Mouse (Mus musculus): ENCODE data around the gene Rcbtb1.
"Not testable (repeated sequence)": the region's sequence is repeated elsewhere in the genome, so short reads cannot be mapped to it uniquely, and the experiment has no call there.

The Rcbtb1 gene

GRCm38 (mm10) chr14:59200711-59201603 is at the start of gene Rcbtb1:
Gene Rcbtb1, plus strand, starts transcription at chr14:59201209.
- peak; percentile 97 for DNase-seq (ENCODE audit: extremely low read depth, insufficient read length, low spot score)

DNA sequence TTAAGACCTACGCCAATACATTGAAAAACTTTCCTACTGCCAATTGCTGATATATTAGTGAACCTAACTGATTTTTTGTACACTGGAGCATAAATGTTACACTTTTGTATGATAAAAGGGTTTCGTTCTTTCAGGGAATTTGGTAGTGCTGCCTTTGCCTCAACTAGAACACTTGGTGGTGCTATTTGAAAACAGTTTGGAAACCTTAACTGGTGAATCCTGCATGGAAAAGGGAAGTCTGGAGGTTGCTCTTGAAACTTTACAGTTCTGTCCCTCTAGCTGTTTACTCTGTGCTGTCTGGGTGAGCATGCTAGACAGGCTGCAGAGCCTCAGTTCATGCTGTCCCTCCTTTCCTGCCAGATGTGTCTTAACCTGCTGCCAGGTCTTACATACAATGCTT is 45.4 kb upstream of the Rcbtb1 start:
- no peak for DNase-seq (ENCODE audit: extremely low read depth, insufficient read length, low spot score)

- DNase-seq (ENCODE audit: extremely low read depth, insufficient read length, low spot score) = no peak
These were observed 43.9 kb upstream of the Rcbtb1 start for GRCm38 (mm10) chr14:59157016-59157698.

GRCm38 (mm10) chr14:59178649-59179048 is 22.4 kb upstream of the Rcbtb1 start, which contains the start of gene Gm5142:
Gene Gm5142, minus strand, starts transcription at chr14:59178749.
- DNase-seq (ENCODE audit: extremely low read depth, insufficient read length, low spot score) = no peak

DNA sequence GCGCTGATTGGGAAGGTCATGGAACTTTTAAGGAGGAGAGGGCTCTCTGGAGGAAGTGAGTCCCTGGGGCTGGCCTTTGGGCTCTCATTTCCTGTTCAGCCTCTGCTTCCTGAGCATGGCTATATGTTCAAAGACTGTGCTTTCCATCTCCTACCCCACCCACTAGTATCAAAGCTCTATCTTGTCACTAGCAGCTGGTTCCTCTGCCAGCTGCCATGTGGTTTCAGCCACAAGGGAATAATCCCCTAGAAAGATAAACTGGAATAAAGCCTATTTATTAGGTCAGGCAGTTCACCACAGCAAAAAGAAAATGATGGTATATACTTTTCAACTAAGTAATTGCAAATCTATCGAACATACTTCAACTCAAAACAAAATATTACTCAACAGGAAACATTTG is 18.3 kb upstream of the Rcbtb1 start:
- no peak for DNase-seq (ENCODE audit: extremely low read depth, insufficient read length, low spot score)

DNA sequence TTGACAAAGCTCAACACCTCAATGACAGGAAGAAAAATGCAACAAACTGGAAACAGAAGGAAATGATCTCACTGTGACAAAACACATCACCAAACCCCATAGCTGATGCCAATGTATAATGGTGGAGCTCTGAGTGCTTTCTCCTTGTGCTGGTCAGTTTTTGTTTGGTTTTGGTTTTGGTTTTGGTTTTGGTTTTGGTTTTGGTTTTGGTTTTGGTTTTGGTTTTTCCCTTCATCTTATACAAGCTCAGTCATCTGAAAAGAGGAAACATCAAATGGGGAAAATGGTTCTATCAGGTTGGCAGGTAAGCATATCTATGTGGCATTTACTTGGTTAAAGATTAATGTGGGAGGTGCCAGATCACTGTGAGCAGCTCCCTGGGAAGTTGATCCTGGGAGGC is 15.5 kb upstream of the Rcbtb1 start:
- no peak for DNase-seq (ENCODE audit: extremely low read depth, insufficient read length, low spot score)

DNA sequence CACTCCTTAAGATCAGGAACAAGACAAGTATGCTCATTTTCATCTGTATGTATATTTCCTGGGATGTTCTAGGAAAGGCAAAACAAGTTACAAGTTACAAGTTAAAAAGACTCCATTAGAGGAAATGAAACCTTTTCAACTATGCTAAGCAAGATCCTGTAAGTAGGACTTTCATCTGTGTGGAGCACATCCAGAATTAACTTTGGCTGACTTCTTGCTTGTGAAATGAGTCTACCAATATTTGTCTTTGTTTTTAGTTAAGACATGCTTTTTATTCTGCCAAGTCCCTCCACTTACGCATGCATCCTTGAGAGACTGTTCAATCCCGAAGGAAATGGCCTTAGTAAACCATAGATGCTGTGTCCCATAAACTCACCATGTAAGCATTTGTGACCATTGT is 14.9 kb upstream of the Rcbtb1 start:
- no peak for DNase-seq (ENCODE audit: extremely low read depth, insufficient read length, low spot score)

GRCm38 (mm10) chr14:59201604-59202215 is 701 bp downstream of the Rcbtb1 start:
- no peak for DNase-seq (ENCODE audit: extremely low read depth, insufficient read length, low spot score)

- no peak for DNase-seq (ENCODE audit: extremely low read depth, insufficient read length, low spot score)
These were observed 4.5 kb downstream of the Rcbtb1 start for GRCm38 (mm10) chr14:59205461-59205860.

DNA sequence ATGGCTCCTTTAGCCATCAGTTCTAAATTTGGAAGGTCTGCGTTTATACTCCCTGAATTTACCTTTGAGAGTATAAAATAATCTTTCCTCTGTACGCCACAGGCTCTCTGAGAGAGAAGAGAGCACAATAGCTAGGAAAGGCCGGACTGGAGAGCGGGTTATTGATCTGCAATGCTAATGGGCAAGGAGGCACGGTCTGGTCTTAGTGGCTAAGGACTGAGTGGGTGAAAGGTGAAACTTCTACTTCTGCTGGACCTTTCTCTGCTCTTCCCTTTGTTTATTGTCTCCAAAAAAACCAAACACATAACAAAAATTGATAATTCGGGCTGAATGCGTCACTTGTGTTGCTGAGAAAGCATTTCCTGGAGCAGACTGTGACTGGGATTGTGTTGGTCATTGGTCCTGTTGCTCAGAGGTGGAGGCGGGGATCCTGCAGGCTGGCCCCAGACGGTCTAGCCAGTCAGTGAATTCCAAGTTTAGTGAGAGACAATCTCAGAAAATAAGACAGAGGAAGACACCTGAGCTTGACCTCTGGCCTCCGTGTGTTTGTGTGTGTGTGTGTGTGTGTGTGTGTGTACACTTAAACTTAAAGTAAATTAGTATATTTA is 5.1 kb downstream of the Rcbtb1 start:
- DNase-seq (ENCODE audit: extremely low read depth, insufficient read length, low spot score) = no peak

DNA sequence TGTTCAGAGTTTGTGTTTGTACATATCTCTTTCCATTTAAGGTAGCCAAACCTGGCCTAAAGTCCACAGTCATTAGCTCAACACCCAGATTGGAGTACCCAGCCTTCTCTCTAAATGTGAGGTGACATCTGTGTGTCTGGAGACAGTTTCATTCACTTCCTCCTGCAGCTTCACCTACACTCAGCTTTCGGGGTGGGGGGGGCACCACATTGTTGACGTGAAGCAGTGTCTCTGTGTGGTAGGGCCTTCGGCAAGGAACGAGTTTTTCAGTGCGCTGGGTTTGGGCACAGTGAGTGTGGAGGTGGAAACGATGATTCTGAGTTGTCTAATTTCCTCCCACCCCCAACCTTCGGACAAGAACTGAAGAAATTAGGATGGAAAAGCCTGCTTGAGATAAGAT is 8.0 kb downstream of the Rcbtb1 start:
- DNase-seq (ENCODE audit: extremely low read depth, insufficient read length, low spot score) = no peak

GRCm38 (mm10) chr14:59209816-59210215 is 8.8 kb downstream of the Rcbtb1 start:
- DNase-seq (ENCODE audit: extremely low read depth, insufficient read length, low spot score) = no peak

- no peak for DNase-seq (ENCODE audit: extremely low read depth, insufficient read length, low spot score)
These were observed 18.2 kb downstream of the Rcbtb1 start for GRCm38 (mm10) chr14:59219241-59219640.

DNA sequence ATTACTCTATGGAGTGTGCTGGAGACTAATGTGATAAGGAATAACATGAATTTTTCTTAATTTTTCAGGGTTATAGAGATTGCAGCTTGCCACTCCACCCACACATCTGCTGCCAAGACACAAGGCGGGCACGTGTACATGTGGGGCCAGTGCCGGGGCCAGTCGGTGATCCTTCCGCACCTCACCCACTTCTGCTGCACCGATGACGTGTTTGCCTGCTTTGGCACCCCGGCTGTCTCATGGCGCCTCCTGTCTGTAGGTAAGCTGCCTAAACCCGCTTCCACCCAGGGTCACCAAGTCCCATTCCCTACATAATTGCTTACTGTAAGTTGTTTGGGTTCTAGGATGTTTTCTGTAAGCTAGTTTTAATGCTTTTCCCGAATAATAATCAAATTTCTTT is 25.2 kb downstream of the Rcbtb1 start:
- DNase-seq (ENCODE audit: extremely low read depth, insufficient read length, low spot score) = no peak

GRCm38 (mm10) chr14:59229822-59230221 is 28.8 kb downstream of the Rcbtb1 start:
- no peak for DNase-seq (ENCODE audit: extremely low read depth, insufficient read length, low spot score)

GRCm38 (mm10) chr14:59230331-59230966 is 29.4 kb downstream of the Rcbtb1 start:
- no peak for DNase-seq (ENCODE audit: extremely low read depth, insufficient read length, low spot score)

GRCm38 (mm10) chr14:59232003-59232402 is 31.0 kb downstream of the Rcbtb1 start:
- DNase-seq (ENCODE audit: extremely low read depth, insufficient read length, low spot score) = no peak

GRCm38 (mm10) chr14:59233635-59234034 is 32.6 kb downstream of the Rcbtb1 start:
- DNase-seq (ENCODE audit: extremely low read depth, insufficient read length, low spot score) = no peak

GRCm38 (mm10) chr14:59250350-59250749 is 49.3 kb downstream of the Rcbtb1 start:
- not testable (repeated sequence) for DNase-seq (ENCODE audit: extremely low read depth, insufficient read length, low spot score)

GRCm38 (mm10) chr14:59255861-59256260 is 54.9 kb downstream of the Rcbtb1 start:
- not testable (repeated sequence) for DNase-seq (ENCODE audit: extremely low read depth, insufficient read length, low spot score)

- DNase-seq (ENCODE audit: extremely low read depth, insufficient read length, low spot score) = peak; percentile 3
These were observed 59.0 kb downstream of the Rcbtb1 start, which contains the start of gene Gm6904 for GRCm38 (mm10) chr14:59260056-59260455. Gene Gm6904, minus strand, starts transcription at chr14:59260216.
